Mouse (Mus musculus): ENCODE results near the gene Wdr34.
"Not testable (repeated sequence)": the region's sequence is repeated elsewhere in the genome, so short reads cannot be mapped to it uniquely, and the experiment has no call there.

Gene Wdr34

DNA sequence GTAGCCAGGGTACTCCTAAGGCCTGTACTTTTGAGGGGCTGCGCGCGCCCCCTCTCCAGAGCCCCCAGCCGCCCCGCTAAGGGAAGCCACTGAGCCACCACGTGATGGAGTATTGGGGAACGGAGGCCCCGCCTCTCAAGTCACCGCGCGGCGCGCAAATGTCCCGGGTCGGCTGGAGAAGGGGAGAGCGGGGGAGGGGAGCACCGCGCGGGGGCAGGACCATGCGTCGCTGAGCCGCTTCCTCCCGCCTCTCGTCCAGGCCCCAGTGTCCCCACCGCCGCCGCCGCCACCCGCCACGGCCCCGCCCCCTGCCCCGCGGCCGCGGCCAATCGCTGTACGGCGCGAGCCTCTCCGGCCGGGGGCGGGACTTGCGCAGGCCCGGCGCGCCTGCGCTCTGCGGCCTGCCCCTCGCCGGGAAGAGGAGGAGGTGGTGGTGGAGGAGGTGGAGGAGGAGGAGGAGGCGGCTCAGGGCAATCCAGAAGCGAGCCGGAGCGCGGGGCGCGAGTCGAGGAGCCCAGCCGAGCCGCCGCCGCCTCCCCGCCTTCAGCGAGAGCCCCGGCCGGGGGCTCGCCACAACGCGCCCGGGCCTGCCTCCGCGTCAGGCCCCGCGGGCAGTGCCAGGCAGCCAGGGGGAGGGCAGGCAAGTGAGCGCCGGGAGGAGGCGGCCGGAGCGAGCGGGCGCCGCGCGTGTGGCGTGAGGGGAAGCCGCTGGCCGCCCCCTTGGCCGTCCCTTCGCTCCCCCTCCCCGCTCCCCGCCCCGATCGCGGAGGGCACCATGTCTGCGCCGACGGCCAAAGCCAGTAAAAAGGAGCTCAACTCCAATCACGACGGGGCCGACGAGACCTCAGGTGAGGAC is 17.6 kb upstream of the Wdr34 start:
- peak; percentile 95 for DNase-seq

GRCm38 (mm10) chr2:30064298-30064697 is 15.6 kb upstream of the Wdr34 start:
- no peak for DNase-seq

DNA sequence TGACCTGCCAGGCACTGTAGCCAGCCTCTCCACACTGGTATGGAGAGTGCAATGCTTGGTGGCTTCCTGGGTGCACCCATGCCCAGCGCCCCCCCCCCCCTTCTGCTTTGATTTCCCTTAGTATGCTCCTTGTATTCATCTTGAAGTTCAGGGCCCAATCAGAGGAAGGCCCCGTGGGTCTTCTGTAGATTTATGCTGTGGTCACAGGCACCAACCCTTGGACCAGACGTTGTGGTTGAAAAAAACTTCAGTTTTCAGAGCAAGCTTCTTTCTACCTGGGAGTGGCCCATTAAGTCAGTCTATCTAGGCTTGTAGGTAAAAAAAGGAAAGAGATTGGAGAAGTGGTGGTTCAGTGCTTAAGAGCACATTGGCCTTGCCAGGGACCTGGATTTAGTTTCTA is 15.1 kb upstream of the Wdr34 start:
- DNase-seq: no peak

DNA sequence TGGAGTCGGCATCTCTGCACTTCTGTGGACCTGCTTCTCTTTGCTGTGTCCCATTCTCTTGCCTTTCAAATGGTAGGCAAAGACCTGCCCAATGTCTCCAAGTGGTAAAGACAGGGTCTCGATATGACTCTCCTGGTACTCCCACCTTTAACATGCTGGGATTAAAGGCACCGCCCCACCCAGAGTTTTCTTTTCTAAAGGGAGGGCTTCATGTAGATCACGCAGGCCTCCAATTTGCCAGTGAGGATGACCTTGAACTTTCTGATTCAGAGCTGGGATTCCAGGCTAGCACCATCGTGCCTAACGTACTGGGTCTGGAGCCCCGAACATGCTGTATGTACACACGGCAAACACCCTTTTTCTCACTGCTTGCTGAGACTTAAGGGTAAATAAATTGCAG is 14.6 kb upstream of the Wdr34 start:
- no peak for DNase-seq

GRCm38 (mm10) chr2:30062249-30063093 is 13.8 kb upstream of the Wdr34 start:
- peak; percentile 58 for DNase-seq

DNA sequence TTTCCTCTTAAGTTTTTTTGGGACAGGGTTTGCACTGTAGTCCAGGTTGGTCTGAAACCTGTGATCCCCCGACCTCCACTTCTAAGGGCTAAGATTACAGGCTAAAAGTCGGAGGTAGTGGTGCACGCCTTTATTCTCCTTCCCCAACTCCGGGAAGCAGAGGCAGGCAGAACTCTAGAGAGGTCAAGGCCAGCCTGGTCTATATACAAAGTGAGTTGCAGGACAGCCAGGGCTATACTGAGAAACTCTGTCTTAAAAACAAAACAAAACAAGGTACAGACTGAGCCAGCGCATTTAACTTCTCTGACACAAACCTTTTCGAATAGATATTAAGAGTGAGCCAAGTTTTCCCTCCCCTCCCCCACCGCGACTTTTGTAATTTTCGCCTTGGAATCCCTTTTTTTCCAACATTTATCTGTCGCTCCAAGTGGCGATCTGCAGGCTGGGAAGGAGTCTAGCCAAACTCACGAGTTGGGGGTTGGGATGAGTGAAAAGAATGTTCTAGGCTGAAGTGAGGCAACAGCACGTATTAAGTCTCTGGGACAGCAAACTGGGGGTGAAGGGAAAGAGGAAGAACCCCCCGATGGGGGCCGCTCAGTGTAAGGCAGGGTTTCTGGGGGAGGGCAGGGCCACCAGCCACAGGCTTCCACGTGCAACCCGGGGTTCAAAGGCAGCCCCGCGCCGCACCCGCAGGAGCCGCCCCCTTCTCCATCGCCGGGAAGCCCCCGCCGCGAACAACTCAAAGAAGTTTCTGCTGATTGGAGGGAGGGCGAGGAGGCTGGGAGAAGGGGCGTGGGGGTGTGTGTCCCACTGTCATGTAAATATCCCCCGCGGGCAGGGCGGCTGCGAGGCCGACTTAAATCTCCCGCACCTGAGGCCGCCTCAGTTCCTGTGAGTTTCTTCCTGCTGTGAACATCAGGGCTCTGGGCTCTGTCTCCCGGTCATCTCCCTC is 12.8 kb upstream of the Wdr34 start:
- peak; percentile 79 for DNase-seq

DNA sequence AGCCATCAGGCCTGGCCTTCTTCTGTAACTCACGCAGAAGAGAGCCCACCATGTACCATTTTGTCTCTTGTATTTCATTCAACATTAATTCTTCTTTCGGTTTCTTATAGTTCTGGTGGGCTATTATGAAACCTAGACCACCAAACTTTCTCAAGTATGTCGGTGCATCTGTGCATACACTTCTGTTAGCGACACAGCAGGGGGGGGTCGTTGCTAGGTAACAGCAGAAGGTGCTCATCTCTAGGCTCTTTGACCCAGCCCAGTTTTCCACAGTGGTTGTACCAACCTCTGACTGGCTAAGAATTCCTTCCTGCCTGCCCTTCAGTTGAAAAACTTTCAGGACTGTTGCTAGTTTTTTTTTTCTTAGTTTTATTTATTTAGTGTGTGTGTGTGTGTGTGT is 9.7 kb upstream of the Wdr34 start:
- DNase-seq: no peak

GRCm38 (mm10) chr2:30057223-30057904 is 8.7 kb upstream of the Wdr34 start, which contains the start of gene Set:
Gene Set, plus strand, starts transcription at chr2:30057378.
- DNase-seq: peak; percentile 37

- DNase-seq: no peak
Observed at GRCm38 (mm10) chr2:30056736-30057135, 8.1 kb upstream of the Wdr34 start.

DNA sequence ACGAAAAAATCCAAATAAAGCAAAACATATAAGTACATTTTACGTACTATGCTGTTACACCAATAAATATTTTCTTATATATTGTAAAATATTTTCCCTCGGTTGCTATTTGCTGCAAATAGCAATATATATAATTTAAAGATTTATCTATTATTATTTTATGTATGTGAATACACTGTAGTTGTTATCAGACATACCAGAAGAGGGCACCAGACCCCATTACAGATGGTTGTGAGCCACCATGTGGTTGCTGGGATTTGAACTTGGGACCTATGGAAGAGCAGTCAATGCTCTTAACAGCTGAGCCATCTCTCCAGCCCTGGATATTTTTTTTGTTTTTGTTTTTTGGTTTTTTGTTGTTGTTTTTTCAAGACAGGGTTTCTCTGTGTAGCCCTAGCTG is 6.6 kb upstream of the Wdr34 start:
- DNase-seq: not testable (repeated sequence)

DNA sequence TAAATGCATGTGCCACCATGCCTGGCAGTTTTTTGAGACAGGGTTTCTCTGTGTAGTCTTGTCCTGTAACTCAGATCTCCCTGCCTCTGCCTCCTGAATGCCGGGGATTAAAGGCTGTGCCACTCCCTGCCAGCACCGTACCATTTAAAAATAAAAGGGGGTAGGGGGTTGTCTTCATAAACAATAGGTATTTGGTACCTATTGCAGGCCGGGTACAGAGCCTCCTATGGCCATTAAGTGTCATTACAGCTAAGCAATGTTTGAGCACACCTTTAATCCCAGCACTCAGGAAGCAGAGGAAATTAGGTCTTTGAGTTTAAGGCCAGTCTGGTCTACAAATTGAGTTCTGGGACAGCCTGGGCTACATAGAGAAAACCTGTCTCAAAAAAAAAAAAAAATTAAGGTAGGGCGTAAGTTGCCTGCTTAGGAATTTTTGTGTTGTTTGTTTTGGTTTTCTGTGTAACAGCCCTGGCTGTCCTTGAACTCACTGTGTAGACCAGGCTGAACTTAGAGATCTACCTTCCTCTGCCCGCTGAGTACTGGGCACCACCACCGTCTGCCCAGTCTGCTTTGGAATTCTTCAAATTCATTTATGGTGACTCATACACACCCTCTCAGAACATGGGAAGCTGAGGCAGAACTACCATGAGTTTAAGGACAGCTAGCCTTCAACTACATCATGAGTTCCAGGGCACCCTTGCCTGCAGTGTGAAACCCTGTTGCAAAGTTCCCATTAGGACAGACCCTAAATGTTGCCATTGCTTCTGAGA is 3.5 kb upstream of the Wdr34 start:
- no peak for DNase-seq

GRCm38 (mm10) chr2:30049831-30050230 is 1.1 kb upstream of the Wdr34 start:
- DNase-seq: no peak

- DNase-seq: no peak
Observed at GRCm38 (mm10) chr2:30048101-30048501, 580 bp downstream of the Wdr34 start.

GRCm38 (mm10) chr2:30047127-30047526 is 1.6 kb downstream of the Wdr34 start:
- no peak for DNase-seq

- no peak for DNase-seq
Observed at GRCm38 (mm10) chr2:30044550-30044949, 4.1 kb downstream of the Wdr34 start.

DNA sequence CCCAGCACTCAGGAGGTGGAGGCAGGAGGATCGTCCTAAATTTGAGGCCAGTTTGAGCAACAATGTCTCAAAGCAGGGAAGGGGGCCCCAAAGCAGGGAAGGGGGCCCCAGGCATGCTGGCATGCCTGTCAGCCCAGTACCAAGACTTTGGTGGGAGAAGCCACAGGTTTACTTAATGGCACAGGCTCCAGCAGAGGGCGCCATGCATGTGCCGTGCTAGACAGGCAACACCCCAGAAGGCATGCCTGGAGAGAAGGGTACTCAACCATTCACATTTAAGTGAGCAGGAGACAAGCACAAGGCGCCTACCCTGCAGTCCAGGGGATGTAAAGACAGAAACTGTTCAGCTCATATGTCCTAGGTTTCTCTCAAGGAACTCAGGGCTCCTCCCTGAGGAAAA is 6.2 kb downstream of the Wdr34 start:
- peak; percentile 96 for DNase-seq

DNA sequence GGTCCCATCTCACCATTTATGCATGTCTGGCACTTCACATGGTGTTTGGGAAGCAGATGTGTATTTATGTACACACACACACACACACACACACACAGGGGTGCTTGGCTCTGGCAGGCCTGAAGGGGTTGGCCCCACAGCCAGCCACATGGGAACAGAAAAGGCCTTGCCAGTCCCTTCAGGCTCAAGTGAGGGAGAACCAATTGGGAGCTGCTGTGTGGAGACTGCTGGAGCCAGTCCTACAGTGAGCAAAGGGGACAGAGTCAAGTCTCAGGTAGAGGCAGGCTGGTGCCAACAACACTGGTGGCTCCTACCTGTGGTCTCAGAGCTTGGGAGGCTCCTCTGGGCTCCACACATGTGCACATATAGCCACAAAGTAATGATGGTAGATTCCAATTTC is 9.0 kb downstream of the Wdr34 start:
- no peak for DNase-seq

DNA sequence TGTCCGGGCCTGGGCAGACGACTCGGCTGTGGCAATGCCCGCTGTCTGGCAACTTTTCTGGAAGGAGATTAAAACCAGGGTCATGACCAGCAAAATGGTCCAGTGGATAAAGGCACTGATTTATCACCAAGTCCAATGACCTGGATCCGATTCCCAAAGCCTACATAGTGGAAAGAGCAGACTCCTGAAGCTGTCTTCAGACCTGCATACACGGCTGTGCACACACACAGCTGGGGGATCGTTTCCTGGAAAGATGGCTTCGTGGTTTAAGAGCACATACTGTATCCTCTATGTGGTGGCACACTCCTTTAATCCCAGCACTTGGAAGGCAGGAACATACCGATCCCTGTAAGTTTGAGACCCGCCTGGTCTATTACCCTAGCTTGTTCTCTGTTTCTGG is 10.3 kb downstream of the Wdr34 start:
- DNase-seq: no peak

DNA sequence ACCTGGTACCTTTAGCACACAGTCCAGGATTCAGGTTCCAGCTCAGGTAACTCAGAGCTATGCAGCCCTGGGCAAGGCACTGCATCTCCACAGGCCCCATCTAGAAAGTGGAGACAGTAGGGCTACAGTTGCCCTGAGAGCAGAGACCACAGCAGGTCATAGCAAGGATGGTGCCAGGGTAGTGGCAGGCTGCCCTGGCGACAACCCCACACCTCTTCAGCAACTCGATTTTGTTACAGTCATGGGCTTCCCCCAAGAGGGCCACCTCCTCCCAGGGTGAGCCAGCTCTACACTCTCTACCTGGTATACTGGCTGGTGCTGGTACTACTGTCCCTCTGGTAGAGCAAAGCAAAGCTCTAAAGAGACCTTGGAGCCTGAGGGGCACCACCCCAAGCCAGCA is 10.9 kb downstream of the Wdr34 start:
- DNase-seq: no peak

DNA sequence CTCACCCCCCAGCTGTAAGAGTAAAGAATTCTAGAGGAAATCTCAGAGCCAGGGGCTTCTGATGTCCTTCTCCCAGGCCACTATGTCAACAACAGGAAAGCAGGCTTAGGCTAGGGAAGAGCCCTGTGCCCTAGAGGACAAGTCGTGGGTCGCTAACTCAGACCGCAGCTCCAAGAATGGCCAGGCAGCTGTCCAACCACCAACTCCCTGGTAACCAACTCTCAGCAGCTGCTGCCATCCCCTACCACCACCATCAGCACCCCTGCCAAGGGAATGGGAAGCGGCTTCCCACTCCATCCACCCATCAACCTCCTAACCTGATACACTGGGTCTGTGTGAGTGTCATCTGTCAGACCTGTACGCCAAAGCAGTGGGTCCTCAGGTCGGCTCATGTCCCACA is 15.7 kb downstream of the Wdr34 start:
- no peak for DNase-seq

GRCm38 (mm10) chr2:30032244-30032846 is 16.3 kb downstream of the Wdr34 start:
- peak; percentile 56 for DNase-seq

Data from thymus, postnatal 4 days (tissue).